Mouse (Mus musculus): Measurements from ENCODE around the gene Smarcd3. TPM values are rescaled to one million over a fixed set of nuclear protein-coding genes. Genes with fewer than 3 reads are reported as not detected.
"Not testable (repeated sequence)": the region's sequence is repeated elsewhere in the genome, so short reads cannot be mapped to it uniquely, and the experiment has no call there.

The Smarcd3 gene
- total RNA-seq, 2 experiments from 2014 or later, result 61.4 to 67.8 TPM

DNA sequence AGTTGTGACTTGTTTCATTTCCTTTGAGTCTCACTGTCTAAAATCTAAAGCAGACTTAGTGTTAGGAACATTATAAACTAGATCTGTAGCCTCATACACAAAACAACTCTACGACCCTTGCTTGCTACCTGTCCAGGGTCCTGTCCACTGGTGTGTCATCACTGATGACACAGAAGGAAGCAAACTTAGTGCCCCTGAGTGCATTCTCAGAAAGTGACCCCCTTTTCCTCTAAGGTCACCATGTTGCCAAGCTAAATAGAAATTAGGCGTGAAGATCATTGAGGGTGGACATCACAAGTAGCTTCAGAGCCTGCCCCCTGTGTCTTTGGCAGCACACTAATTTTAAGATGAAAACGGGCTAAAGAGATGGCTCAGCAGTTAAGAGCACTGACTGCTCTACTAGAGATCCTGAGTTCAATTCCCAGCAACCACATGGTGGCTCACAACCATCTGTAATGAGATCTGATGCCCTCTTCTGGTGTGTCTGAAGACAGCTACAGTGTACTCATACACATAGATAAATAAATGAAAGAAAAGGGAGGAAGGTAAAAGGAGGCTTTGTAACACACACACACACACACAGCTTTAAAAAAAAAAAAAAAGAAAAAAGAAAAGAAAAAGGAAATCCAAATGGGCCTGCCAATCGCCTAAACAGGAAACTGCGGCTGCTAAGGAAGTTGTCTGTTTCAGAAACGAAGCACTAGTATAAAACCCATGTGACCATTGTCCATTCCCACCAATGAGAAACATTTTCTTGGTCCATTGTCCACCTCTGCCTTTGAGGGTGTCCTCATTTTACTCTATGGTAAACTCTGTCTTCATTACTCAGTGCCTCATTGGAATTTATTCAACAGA is 45.9 kb downstream of the Smarcd3 start:
- intact Hi-C loops (cut with DNase I), result no loop called here
- DNase-seq, result no peak

DNA sequence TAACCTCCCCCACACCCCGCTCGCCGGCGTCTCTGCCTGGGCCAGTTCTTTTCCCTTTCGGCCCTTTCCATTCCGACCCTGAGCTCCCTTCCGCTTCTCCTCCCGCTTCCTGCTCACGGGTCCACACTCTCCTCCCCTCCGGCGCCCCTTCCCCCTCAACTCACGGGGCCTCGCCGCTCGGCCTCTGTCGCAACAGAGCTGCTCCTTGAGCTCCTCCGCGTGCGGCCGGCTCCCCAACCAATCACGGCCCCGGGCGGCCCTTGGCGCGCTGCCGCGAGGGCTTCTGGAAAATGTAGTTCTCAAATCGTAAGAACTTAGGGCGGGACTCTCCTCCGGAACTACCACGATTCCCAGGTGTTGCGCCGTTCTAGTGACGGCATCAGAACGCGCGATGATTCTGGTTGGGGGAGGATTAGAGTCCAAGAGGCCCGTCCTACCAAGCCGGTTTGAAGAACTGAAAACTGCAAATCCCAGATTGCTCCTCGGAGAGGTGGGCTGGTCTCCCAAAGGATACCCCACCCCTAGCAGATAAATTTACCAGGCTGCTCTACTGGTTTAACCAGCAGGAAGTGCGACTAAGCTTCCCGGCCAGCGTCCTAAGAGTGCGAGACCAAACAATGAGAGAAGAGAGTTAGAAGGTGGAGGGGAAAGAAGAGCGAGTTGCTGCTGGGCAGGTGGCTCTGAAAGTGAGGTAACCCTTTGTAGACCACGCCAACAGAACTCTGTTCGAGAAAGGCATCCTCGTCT is 46.9 kb downstream of the Smarcd3 start, which contains the start of gene Abcf2:
TSS of gene Abcf2 (minus strand) at position 285 of the 747 bp plus-strand sequence.
- intact Hi-C loops (cut with DNase I), result loop anchor here (2.0 kb wide), 1 partner anchor 27 kb away; no protein-coding TSS in a partner anchor
- peak; percentile 100 for DNase-seq

- DNase-seq, result no peak
- intact Hi-C loops (cut with DNase I), result loop anchor here (2.0 kb wide), 1 partner anchor 28 kb away; no protein-coding TSS in a partner anchor
Measured at GRCm38 (mm10) chr5:24576801-24577182, 47.4 kb downstream of the Smarcd3 start.

- intact Hi-C loops (cut with DNase I), result loop anchor here (2.0 kb wide), 1 partner anchor 29 kb away; no protein-coding TSS in a partner anchor
- DNase-seq, result no peak
Measured at GRCm38 (mm10) chr5:24575948-24576347, 48.3 kb downstream of the Smarcd3 start.

DNA sequence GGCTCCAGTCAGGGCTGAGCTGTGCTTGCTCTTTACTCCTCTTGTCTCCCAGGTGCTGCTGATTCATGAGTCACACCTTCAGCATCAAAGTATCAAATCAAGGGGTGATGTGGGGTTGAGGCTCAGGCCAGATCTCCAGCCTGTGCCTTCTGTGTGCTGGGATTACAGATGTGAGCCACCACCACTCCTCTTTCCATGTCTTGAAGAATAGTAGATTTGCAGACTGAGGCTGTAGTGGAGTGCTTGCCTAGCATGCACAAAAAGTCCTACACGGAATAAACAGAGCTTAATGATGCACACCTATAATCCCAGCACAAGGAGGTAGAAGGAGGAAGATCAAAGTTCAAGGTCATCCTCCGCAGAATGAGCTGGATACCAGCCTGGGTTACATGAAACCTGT is 67.5 kb downstream of the Smarcd3 start, which contains the start of gene 4931409K22Rik:
TSS of gene 4931409K22Rik (minus strand) at position 101 of the 400 bp plus-strand sequence.
- DNase-seq, result no peak
- intact Hi-C loops (cut with DNase I), result no loop called here

DNA sequence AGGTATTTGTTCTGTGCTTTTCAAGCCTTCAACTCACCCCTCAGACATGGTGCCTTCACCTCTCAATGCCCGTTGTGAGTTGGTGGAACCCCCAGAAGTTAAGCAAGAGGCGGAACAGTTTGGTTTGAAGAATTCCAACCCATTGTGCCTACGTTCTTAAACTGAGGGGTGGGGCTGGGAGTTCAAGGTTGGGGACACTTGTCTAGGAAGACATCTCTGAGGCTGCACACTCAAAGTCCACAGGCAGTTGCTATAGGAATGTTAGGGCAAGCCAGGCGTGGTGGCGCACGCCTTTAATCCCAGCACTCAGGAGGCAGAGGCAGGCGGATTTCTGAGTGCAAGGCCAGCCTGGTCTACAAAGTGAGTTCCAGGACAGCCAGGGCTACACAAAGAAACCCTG is 68.9 kb downstream of the Smarcd3 start:
- DNase-seq; intact Hi-C loops (cut with DNase I): not testable (repeated sequence)

- DNase-seq, result peak in 1 of 2 experiments; percentile 28
- intact Hi-C loops (cut with DNase I), result no loop called here
Measured at GRCm38 (mm10) chr5:24553621-24554244, 70.5 kb downstream of the Smarcd3 start.

DNA sequence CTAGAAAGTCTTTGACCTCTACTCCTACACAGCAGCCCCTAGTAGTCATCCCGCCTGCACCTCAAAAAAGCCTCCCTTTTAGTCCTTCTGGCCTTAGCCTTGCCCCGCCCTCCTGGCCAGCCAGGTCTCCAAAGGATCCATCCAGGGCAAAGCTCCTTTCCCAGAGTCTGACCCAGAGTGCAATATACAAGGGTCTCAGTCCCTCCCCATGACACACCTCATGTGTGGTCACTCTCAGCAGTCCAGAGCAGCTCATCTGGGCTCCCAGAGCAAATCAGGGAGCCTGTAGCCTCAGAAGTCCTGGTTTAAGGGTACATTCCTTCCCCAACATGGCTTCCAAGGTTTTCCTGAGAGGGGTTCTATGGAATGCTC is 72.9 kb downstream of the Smarcd3 start:
- DNase-seq, result no peak
- intact Hi-C loops (cut with DNase I), result no loop called here

- peak; percentile 56 to 61 for DNase-seq
Measured at GRCm38 (mm10) chr5:24550598-24551316, 73.5 kb downstream of the Smarcd3 start.

GRCm38 (mm10) chr5:24542643-24543042 is 81.6 kb downstream of the Smarcd3 start:
- intact Hi-C loops (cut with DNase I), result no loop called here
- no peak for DNase-seq

More at GRCm38 (mm10) chr5:24550598-24551316, 73.5 kb downstream of the Smarcd3 start:
- intact Hi-C loops (cut with DNase I), result no loop called here

GRCm38 (mm10) chr5:24541144-24541569 is 83.1 kb downstream of the Smarcd3 start:
- intact Hi-C loops (cut with DNase I), result no loop called here
- DNase-seq, result no peak

Small RNA genes lying within 50 kb of the gene (microRNA-seq; reads per million reads assigned to microRNA genes)
- 263 to 271 reads per million in 2 experiments for gene Mir671

Other genes with a start within 250 kb of the Smarcd3 start
- under 1 TPM; 0.62 to 0.89 TPM for gene Atg9b, start 232.3 kb downstream of the Smarcd3 start, total RNA-seq (2021)
- gene Abcb8, start 230.7 kb downstream of the Smarcd3 start, total RNA-seq (2021), result 10 to 100 TPM; 85.0 to 88.5 TPM
- gene Asic3, start 211.0 kb downstream of the Smarcd3 start, total RNA-seq (2021), result under 1 TPM; 0.12 to 0.22 TPM
- 10 to 100 TPM; 21.5 to 25.0 TPM for gene Cdk5, start 200.9 kb downstream of the Smarcd3 start, total RNA-seq (2021)
- gene Slc4a2, start 200.6 kb downstream of the Smarcd3 start, total RNA-seq (2021), result 10 to 100 TPM; 49.2 to 52.4 TPM
- 100 to 1,000 TPM; 207 to 209 TPM for gene Fastk, start 179.1 kb downstream of the Smarcd3 start, total RNA-seq (2021)
- gene Tmub1, start 176.6 kb downstream of the Smarcd3 start, total RNA-seq (2021), result 10 to 100 TPM in 1 of 2 experiments, 1 to 10 TPM in 1; 9.6 to 10.7 TPM
- 10 to 100 TPM; 83.1 to 84.8 TPM for gene Agap3, start 172.2 kb downstream of the Smarcd3 start, total RNA-seq (2021)
- gene Gbx1, start 97.2 kb downstream of the Smarcd3 start, total RNA-seq (2021), result under 1 TPM in 1 of 2 experiments, not detected in 1; 0.10 TPM
- gene Asb10, start 83.4 kb downstream of the Smarcd3 start, total RNA-seq (2021), result 10 to 100 TPM; 41.9 to 47.0 TPM
- not detected for gene 4931409K22Rik, start 67.6 kb downstream of the Smarcd3 start, total RNA-seq (2021)
- gene Abcf2, start 46.9 kb downstream of the Smarcd3 start, total RNA-seq (2021), result 10 to 100 TPM; 44.2 to 47.5 TPM
- 10 to 100 TPM; 19.4 to 19.8 TPM for gene Chpf2, start 37.7 kb downstream of the Smarcd3 start, total RNA-seq (2021)
- gene Nub1, start 61.1 kb upstream of the Smarcd3 start, total RNA-seq (2021), result 10 to 100 TPM; 29.3 to 31.6 TPM
- 1 to 10 TPM; 1.1 to 2.5 TPM for gene Wdr86, start 106.3 kb upstream of the Smarcd3 start, total RNA-seq (2021)
- not detected for gene Crygn, start 133.6 kb upstream of the Smarcd3 start, total RNA-seq (2021)
- 10 to 100 TPM; 84.6 to 90.3 TPM for gene Rheb, start 218.2 kb upstream of the Smarcd3 start, total RNA-seq (2021)

Measured in heart, postnatal 10 days (tissue).